Mouse (Mus musculus) stomach, embryonic 15.5 days (tissue): ENCODE results near the gene Nsun7. TPM values are rescaled to one million over a fixed set of nuclear protein-coding genes. Genes with fewer than 3 reads are reported as not detected.

ENCODE experiments used
- ATAC-seq: fragments of 200-750 bp; cut with Nextera tagmentation; 2 replicates; pipeline ENCODE4 v1.8.0; 2017; ENCODE audit warnings: low read depth, moderate number of reproducible peaks, moderate TSS enrichment; ENCODE audit not compliant: insufficient read depth, low FRiP score
- H3K27ac ChIP-seq: fragments of 300-500 bp; sonication (generic); 2 replicates; pipeline ENCODE4 v1.5.1; 2015; ENCODE audit warnings: mild to moderate bottlenecking, inconsistent platforms
- H3K27me3 ChIP-seq: fragments of 300-500 bp; sonication (generic); replicated peaks from 2 replicates; pipeline ENCODE4 v1.6.1; 2015; ENCODE audit warnings: inconsistent platforms
- H3K36me3 ChIP-seq: fragments of 300-500 bp; sonication (generic); 2 replicates; pipeline ENCODE4 v1.6.1; 2015; ENCODE audit warnings: inconsistent platforms
- H3K4me1 ChIP-seq: fragments of 300-500 bp; sonication (generic); 2 replicates; pipeline ENCODE4 v1.6.1; 2015; ENCODE audit warnings: inconsistent platforms
- H3K4me2 ChIP-seq: fragments of 300-500 bp; sonication (generic); 2 replicates; pipeline ENCODE4 v1.6.1; 2015; ENCODE audit warnings: mild to moderate bottlenecking, inconsistent platforms
- H3K4me3 ChIP-seq: fragments of 300-500 bp; sonication (generic); replicated peaks from 2 replicates; pipeline ENCODE4 v1.5.1; 2015; ENCODE audit warnings: inconsistent platforms
- H3K9ac ChIP-seq: fragments of 300-500 bp; sonication (generic); 2 replicates; pipeline ENCODE4 v1.6.1; 2015; ENCODE audit warnings: inconsistent platforms
- H3K9me3 ChIP-seq: fragments of 300-500 bp; sonication (generic); 2 replicates; pipeline ENCODE4 v1.6.1; 2016; ENCODE audit warnings: inconsistent platforms
- WGBS: fragments of 180-500 bp; shearing (Covaris S2); methylation state at CpG from one replicate; pipeline ENCODE4 v1.1.7; 2015; 5-methylcytosine and 5-hydroxymethylcytosine counted together
- polyA plus RNA-seq: library from polyadenylated mRNA; unstranded; fragments of >200 nt; fragmentation: Nextera tagmentation; extraction: Ambion mirVana; gene quantifications from 2 replicates; pipeline ENCODE4 v1.2.1, GENCODE M21; 2015

Gene Nsun7
- polyA plus RNA-seq, result 0.33 and 0.36 TPM in 2 replicates

GRCm38 (mm10) chr5:66259756-66260448 is at the start of gene Nsun7:
Nsun7 (plus strand) TSS chr5:66259897.
- no peaks in the 10 kb centered on the region for H3K36me3 ChIP-seq
- H3K9me3 ChIP-seq, result no peaks in the 10 kb centered on the region
- peak within 1 kb of the TSS; percentile 57 for H3K4me3 ChIP-seq
- H3K27me3 ChIP-seq, result no peaks in the 10 kb centered on the region
- under 1% methylated on average over 44 of the region's 44 CpGs for WGBS
- ATAC-seq, result peak; percentile 50; the same call in 1 of the 2 replicates
- H3K9ac ChIP-seq, result peak within 1 kb of the TSS; percentile 41; the same call in 1 of the 2 replicates
- H3K4me2 ChIP-seq, result peak within 1 kb of the TSS; percentile 94
- H3K4me1 ChIP-seq, result 0 out of 2 replicates have a peak, but pooled peaks cover 4% of the 10 kb centered on the region
- no peak within 1 kb of the TSS for H3K27ac ChIP-seq

- no peak overlapping the region for H3K4me2 ChIP-seq
- H3K36me3 ChIP-seq, result no peaks in the 10 kb centered on the region
- H3K27me3 ChIP-seq, result no peaks in the 10 kb centered on the region
- no peak for ATAC-seq
- no peaks in the 10 kb centered on the region for H3K9me3 ChIP-seq
- H3K9ac ChIP-seq, result no peak overlapping the region
- H3K27ac ChIP-seq, result no peak overlapping the region
- peaks cover 2% of the 10 kb centered on the region; the same call in 1 of the 2 replicates for H3K4me1 ChIP-seq
- 56% methylated on average over 7 of the region's 7 CpGs for WGBS
- H3K4me3 ChIP-seq, result no peak overlapping the region
Observed at GRCm38 (mm10) chr5:66214395-66214935, 45.2 kb upstream of the Nsun7 start.

DNA sequence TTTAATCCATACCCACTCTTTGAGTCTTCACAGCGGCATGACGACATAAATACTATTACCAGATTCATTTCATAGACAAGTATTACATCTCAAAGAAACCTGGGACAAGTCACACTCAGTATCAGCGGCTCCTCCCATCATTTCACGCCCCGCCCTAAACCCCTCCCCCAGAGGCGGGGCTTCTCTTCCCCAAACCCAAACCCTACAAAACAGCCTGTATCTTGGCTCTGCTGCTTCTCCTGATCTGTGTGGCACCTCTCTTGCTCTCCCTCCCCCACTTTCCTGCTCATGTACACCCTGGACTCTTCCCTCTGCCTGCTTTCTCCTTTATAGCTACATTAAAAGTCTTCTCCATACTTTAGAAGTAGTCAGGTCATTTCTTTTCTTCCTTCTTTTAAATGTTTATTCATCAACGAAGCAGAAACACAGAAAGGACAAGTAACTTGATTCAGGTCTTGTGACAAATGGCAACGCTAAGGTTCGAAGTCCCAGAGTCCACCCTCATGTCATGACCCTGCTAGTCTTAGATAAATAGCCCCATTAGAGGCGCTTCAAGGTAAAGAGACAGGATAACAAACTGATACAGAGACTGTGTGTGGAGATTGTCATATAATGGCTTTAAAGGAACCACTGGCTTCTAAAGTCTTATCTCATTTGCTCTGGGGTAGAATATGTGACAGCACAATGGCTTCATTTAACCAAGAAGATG is 44.0 kb upstream of the Nsun7 start:
- Histone ChIP-seq H3K4me1 (peaks cover 5% of the 10 kb centered on the region; the same call in 1 of the 2 replicates), H3K27me3 (no peaks in the 10 kb centered on the region), H3K36me3 (no peaks in the 10 kb centered on the region), H3K9ac (no peak overlapping the region), H3K27ac (no peak overlapping the region), H3K4me3 (no peak overlapping the region), H3K4me2 (no peak overlapping the region), H3K9me3 (no peaks in the 10 kb centered on the region)
- WGBS, result 46% methylated on average over 10 of the region's 10 CpGs
- no peak for ATAC-seq

DNA sequence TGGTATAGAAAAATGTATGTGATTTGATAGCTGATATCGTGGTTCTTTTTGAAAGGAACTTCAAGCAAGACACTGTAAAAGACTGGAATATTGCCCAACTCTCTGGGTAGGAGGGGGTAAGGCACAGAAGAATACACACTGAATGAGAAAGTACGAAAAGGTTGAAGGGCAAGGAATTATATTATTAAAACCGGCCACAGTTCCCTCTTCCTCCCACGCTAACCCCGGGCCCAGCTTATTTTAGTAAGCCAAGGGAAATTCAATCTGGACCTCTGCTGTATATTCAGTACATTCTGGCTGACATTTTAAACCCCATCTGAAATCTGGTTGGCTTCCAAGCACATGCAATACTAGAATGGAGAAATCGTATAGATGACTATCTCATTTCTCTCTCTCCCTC is 40.0 kb upstream of the Nsun7 start:
- H3K4me2 ChIP-seq, result peak overlapping the region; percentile 16
- H3K27ac ChIP-seq, result no peak overlapping the region
- H3K4me3 ChIP-seq, result no peak overlapping the region
- H3K27me3 ChIP-seq, result no peaks in the 10 kb centered on the region
- WGBS, result 37% methylated on average over 6 of the region's 6 CpGs
- H3K36me3 ChIP-seq, result no peaks in the 10 kb centered on the region
- H3K4me1 ChIP-seq, result peaks cover 5% of the 10 kb centered on the region; the same call in 1 of the 2 replicates
- no peaks in the 10 kb centered on the region for H3K9me3 ChIP-seq
- no peak overlapping the region for H3K9ac ChIP-seq
- no peak for ATAC-seq

- no peak overlapping the region for H3K4me3 ChIP-seq
- no peak overlapping the region for H3K9ac ChIP-seq
- H3K27ac ChIP-seq, result no peak overlapping the region
- no peaks in the 10 kb centered on the region for H3K27me3 ChIP-seq
- no peak for ATAC-seq
- peaks cover 5% of the 10 kb centered on the region; the same call in 1 of the 2 replicates for H3K4me1 ChIP-seq
- no peaks in the 10 kb centered on the region for H3K9me3 ChIP-seq
- 69% methylated on average over 9 of the region's 9 CpGs for WGBS
- H3K4me2 ChIP-seq, result no peak overlapping the region
- H3K36me3 ChIP-seq, result no peaks in the 10 kb centered on the region
Observed at GRCm38 (mm10) chr5:66220620-66221019, 39.1 kb upstream of the Nsun7 start.

DNA sequence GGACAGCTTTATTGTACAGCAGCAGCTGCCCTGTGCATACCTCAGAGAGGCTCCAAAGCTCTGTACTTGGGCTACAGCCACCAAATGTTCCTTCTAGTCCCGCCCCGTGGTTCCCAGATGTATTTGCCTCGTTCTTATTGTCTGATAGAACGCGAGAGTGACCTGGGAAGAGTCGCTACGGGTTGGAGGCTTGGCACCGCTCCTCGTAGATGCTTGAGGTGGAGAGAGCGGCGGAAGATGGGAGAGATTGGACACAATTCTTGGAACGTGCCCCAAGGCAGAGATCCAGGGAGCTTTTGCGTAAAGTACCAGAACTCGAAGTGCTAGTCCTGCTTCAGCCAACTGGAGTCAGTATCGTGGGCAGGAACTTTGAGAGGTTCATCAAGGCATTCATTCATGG is 36.8 kb upstream of the Nsun7 start:
- no peak overlapping the region for H3K27ac ChIP-seq
- peaks cover 5% of the 10 kb centered on the region; the same call in 1 of the 2 replicates for H3K4me1 ChIP-seq
- no peak for ATAC-seq
- WGBS, result 90% methylated on average over 15 of the region's 15 CpGs
- H3K4me2 ChIP-seq, result no peak overlapping the region
- no peaks in the 10 kb centered on the region for H3K27me3 ChIP-seq
- no peaks in the 10 kb centered on the region for H3K9me3 ChIP-seq
- H3K36me3 ChIP-seq, result no peaks in the 10 kb centered on the region
- no peak overlapping the region for H3K9ac ChIP-seq
- no peak overlapping the region for H3K4me3 ChIP-seq

- no peaks in the 10 kb centered on the region for H3K27me3 ChIP-seq
- H3K27ac ChIP-seq, result no peak overlapping the region
- no peak overlapping the region for H3K4me2 ChIP-seq
- no peaks in the 10 kb centered on the region for H3K9me3 ChIP-seq
- no peaks in the 10 kb centered on the region for H3K36me3 ChIP-seq
- no peak overlapping the region for H3K4me3 ChIP-seq
- WGBS, result 91% methylated on average over 7 of the region's 7 CpGs
- H3K4me1 ChIP-seq, result no peaks in the 10 kb centered on the region
- no peak overlapping the region for H3K9ac ChIP-seq
- ATAC-seq, result no peak
Observed at GRCm38 (mm10) chr5:66226526-66226925, 33.2 kb upstream of the Nsun7 start.

GRCm38 (mm10) chr5:66231660-66232269 is 27.9 kb upstream of the Nsun7 start:
- Histone ChIP-seq H3K4me3 (no peak overlapping the region), H3K27ac (no peak overlapping the region), H3K9me3 (no peaks in the 10 kb centered on the region), H3K36me3 (no peaks in the 10 kb centered on the region), H3K4me2 (no peak overlapping the region), H3K9ac (no peak overlapping the region), H3K4me1 (no peaks in the 10 kb centered on the region), H3K27me3 (no peaks in the 10 kb centered on the region)
- WGBS, result 68% methylated on average over 8 of the region's 8 CpGs
- ATAC-seq, result no peak

DNA sequence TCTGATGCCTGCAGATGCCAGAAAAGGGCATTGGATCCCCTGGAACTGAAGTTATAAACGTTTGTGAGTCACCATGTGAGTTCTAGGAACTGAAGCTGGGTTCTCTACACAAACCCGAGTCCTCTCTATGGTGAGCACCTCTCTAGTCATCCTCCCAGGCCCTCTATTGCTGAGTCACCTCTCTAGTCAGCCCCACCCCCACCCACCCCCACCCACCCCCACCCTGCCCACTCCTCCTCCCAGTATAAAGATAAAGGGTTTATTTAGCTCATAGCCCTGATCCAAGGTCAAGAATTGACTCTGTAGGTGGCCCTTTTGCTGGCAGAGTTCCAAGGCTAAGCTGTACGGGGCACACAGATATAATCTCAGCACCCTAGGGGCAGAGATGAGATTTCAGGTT is 27.2 kb upstream of the Nsun7 start:
- H3K4me2 ChIP-seq, result no peak overlapping the region
- H3K27ac ChIP-seq, result no peak overlapping the region
- H3K27me3 ChIP-seq, result no peaks in the 10 kb centered on the region
- 41% methylated on average over 3 of the region's 3 CpGs for WGBS
- H3K36me3 ChIP-seq, result no peaks in the 10 kb centered on the region
- no peak overlapping the region for H3K4me3 ChIP-seq
- no peaks in the 10 kb centered on the region for H3K9me3 ChIP-seq
- H3K9ac ChIP-seq, result no peak overlapping the region
- ATAC-seq, result peak; percentile 75
- H3K4me1 ChIP-seq, result no peaks in the 10 kb centered on the region

GRCm38 (mm10) chr5:66241894-66242293 is 17.8 kb upstream of the Nsun7 start:
- Histone ChIP-seq H3K4me3 (no peak overlapping the region), H3K27ac (no peak overlapping the region), H3K4me1 (no peaks in the 10 kb centered on the region), H3K27me3 (no peaks in the 10 kb centered on the region), H3K9me3 (no peaks in the 10 kb centered on the region), H3K9ac (no peak overlapping the region), H3K36me3 (no peaks in the 10 kb centered on the region), H3K4me2 (no peak overlapping the region)
- ATAC-seq, result no peak

DNA sequence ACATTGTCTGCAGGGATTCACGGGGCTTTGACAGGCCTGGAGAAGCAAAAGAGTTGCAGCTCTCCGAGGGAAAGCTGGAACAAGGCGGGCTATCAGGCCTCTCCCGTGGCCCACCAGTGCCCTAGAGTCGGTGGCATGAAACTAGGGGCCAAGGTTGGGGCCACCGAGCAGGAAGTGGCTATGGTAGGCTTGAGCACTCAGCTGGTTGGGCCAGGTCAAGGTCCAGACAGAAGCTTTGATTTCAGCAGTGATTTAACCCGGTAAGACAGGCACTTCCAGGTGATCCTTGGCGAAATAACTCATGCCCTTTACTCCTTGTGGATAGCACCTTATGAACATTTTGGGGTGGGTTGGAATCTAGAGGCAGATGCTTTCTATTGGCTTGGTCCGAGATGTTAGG is 16.2 kb upstream of the Nsun7 start:
- Histone ChIP-seq H3K27ac (no peak overlapping the region), H3K4me2 (no peak overlapping the region), H3K9me3 (no peaks in the 10 kb centered on the region), H3K4me1 (no peaks in the 10 kb centered on the region), H3K36me3 (no peaks in the 10 kb centered on the region), H3K9ac (no peak overlapping the region), H3K4me3 (no peak overlapping the region), H3K27me3 (no peaks in the 10 kb centered on the region)
- no peak for ATAC-seq
- WGBS, result 75% methylated on average over 9 of the region's 9 CpGs
